Mouse (Mus musculus) urinary bladder, postnatal 25 days (tissue): ENCODE data around the gene Cryz.
A peak's percentile ranks its signal among the peaks of the same experiment; 100 is the strongest.

ENCODE experiments used
- DNase-seq: peaks from one replicate; pipeline ENCODE4 v3.0.0; 2022; ENCODE audit warnings: low spot score

The Cryz gene

DNA sequence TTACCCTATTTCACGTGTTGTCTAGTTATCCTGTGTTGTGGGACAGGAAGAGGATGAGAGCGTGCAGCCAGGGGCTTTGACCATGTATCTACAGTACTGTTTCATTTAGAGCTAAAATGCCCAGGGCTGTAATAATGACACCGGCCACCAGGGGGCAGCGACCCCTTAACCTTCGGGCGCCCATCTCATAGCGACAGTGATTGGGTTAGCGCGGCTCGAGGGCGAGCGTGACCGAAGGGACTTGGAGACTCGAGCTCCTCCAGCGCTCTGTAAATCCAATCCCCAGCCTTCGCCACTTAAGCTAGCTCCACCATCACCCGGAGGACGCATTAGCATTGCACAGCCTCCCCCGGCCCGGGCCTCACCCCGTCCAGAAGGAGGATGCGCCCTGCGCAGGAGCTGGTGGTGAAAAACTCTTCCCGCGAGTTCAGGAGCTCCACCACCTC is at the start of gene Cryz:
Gene Cryz (plus strand): TSS at position 224 of the 446 bp plus-strand sequence.
- peak; percentile 91 for DNase-seq

DNA sequence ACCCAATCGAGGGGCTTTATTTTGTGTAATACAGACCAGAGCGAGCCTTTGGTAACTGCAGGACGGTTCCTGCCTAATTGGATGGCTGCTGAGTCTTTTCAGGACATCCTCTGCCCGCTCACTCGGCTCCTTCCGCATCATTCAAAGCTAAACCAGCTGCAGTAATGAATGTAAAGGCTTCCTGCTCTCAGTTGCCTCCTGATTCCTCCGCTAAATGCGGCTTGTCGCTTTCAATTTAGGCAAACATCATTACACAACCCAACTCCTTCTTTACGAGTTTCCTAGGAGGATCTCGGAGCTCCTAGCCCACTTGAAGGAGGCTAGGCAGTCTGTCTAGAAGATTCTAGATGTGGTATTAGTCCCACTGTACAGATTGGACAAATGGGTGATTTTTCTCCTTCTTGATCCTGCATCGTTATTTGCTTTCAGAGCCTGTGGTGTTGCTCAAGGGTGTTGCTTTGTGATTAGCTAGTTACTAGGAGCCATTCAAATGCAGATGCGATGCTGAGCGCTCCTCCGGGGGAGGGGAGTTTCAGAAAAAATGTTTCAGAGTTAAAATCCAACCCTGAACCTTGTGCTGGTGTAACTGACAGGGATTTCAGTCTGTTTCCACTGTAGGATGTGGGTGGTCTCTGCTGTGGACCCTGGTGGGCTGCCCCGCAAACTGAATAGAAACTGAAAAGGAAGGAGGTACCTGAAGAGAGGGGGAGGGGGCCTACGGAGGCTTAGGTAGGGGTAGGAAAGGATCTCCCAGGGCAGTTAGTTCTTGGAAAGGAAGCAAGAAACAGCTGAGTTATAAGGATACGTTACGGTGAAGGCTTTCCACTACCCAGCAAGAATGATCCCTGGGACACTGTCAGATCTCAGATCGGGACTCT is 48.7 kb upstream of the Cryz start:
- no peak for DNase-seq

DNA sequence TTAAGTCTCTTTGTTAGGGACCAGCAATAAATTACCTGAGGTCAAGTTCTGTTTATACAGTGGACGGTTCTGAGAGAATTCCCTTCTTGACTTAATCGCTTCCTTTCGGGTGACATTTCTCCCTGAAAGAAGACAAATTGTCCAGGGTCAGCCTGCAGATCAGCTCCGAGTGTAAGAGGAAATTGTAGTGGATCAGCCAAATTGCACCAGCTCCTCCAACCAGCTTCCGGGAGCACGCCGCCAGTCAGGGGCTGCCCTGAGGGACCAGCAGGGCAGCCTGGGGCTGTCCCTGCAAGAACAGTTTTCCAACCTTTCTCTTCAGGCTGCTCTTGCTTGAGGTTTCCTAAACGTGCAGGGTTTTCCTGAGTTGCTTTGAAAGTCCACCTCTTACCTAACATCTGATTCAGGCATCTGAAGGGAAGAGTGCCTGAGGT is 47.6 kb upstream of the Cryz start:
- DNase-seq, result no peak

DNA sequence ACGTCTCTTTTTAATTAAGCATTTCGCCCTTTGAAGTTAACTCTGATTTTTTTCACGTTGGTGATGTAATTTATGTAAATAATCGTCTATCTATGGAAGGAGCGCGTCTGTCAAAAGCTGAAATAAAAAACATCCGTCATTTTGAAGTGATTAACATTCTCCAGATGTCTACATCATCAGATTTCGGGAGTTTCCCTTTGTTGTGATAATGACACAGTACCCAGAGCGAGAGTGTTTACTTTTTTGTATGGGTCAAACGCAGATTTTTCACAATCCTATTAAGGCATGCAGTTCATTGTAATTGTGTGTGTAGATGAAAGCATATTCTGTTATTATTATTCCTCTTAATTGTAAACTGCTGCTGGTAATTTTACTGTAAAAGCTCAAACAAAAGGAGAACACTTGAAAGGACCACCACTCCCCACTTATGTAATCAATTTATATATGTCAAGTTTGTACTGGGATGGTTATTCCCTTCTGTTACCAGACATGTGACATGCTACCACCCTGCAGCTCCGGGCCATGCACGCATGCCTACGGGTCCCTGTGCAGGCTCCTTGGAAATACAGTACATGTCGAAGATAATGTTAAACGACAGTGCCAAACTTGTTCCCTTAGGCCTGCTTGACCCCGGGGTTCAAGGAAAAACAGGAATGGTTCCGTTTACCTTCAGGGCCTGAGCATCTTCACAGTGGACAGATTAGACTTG is 46.0 kb upstream of the Cryz start:
- DNase-seq, result no peak

DNA sequence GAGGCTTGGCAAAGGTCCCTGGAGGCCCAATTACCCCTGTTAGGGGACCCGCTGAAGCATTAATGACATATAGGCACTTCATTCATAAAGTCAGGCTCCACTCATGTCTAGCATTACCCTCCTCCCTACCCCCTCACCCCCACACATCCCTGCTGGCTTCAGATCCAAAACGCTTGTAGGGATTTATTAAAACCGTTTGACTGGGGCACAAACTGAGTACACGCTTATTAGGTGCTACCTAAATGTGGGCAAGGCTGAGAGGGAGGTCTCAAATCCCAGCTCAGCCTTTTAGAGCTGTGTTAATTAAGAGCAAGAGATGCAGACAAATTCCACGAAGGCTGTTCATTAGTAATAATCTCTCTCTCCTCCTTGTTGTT is 45.5 kb upstream of the Cryz start:
- DNase-seq, result no peak

DNA sequence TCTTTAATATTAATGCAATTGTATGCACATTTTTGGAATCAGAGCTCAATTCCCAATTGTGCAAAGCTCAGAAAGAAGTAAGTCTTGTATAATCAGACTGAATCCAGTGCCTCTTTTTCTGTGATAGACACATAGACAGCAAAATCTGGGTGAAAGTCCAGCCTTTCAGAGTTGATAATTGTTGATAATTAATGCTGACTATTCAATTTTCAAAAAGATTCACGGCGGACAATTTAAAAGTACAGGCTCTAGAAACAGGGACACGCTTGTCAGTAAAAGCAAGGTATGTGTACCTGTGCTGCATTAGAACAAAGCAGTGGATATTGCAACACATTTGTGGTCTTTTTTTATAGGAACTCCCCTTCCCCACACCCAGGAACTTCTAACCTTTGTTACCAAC is 34.3 kb upstream of the Cryz start:
- DNase-seq, result no peak

DNA sequence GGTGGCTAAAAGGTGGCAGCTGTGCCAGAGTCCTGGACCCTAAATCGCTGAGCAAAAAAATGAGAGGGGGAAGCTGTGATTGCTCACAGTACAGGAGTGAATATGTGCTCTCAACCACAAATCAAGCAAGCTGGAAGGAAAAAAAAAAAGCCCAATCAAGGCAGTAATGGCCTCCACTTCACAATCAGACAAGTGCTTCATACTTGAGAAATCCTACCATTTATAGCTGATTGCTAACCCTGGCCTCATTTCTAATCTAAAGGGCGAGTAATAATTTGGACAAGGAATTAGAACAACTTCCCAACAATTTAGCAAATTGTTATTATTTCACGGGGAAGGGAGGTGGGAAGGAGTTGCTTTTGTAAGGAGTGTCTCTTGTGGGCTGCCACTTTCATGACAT is 31.1 kb upstream of the Cryz start:
- DNase-seq, result no peak

DNA sequence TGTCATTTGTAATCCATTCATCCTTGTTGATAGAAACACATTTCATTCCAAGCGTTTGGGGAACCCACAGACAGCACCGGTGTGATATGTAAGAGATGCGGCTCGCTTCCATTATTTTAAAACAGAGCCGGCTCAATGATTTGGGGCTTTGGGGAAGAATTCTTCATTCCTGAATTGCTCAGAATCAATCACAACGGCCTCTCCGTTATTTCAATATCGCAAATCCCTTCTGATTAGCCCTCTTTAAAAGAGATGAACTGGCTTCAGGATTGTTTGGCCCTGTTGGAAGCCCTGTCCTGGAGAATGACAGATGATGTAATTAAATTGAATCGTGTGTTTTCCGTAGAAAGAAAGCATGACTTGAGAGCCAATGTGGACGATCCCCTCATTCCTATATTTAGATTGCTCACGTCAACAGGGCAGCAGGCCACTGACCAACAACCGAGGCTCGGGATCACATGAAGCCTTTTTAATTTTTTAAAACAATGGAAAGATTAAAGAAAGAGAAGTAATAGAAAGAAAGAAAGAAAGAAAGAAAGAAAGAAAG is 26.4 kb upstream of the Cryz start:
- no peak for DNase-seq

DNA sequence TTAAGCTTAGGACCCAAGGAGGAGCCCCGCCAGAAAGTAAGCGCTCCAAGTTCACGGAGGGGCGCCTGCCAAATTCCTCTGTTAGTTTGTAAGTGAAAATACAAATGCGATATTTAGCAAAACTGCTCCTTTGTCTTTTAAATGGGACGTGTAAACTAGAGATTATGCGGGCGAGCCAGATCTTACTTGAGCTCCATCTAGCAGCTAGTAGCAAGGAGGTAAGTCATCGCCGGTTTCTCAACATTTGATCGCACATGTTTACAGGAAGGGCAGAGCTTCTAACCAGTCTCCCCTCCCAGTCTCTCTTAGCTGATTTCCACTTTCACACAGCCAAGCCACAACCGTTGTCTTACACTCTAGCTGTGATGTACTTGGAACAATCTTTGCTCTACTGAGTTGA is 25.7 kb upstream of the Cryz start:
- no peak for DNase-seq

DNA sequence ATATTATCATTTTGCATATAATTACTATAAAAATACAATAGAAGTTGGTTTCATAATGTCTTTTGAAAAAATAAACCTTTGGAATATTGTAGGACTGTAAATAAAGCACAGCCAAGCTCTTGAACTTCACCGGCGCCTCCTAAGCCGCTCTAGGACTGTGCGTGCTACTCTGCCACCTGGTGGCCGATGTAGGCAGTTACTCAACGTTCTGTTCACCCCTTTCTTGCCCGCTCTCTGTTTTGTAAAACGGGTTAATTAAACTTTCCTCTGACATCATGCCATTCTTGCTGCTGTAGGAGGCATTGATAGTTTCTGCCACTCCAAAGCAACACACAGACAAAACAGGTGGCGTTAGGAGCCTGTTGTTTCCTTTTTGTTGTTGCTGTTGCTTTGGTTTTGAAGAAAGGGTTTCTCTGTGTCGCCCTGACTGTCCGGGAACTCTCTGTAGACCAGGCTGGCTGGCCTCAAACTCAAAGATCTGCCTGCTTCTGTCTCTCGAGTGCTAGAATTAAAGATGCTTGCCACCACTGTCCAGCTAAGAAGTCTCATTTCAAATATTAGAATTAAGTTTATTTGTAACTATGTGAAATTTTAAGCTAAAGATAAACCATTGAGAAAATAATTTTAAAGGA is 24.1 kb upstream of the Cryz start:
- peak; percentile 72 for DNase-seq

DNA sequence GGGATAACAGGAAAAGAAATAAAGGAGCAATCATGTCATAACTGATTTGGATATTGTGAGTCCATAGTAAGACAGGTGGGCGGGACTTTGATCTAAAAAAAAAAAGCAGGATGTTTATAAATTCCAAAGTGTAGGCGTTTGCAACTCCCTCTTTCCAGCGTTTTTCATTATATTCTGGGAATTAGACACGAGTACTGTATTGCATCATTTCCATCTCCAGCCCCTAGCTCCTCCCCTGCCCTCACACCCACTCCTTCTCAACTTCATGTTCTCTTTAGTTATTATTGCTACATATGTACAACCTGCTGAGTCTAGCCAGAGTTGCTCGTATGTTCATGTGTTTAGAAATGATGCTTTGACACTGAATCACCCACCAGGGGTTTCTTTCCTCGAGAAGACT is 22.8 kb upstream of the Cryz start:
- DNase-seq, result no peak

DNA sequence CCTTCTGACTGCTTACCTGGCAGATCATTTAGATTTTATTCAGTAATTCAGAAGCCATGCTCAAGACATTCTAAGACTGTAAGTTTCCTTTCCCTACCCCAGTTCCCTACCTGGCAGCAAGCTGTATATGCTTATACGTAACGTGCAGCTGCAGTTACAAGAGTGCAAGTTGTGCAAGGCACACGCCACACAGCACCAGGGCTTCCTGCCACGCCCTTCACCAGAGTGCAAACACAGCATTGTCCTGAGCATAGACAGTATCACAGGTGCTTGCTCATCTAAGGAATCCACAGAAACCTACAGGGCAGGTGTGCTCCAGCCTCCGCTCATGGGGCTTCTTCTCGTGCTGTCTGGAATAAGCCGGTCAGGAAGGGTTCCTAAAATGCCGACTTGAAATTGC is 18.6 kb upstream of the Cryz start:
- no peak for DNase-seq

DNA sequence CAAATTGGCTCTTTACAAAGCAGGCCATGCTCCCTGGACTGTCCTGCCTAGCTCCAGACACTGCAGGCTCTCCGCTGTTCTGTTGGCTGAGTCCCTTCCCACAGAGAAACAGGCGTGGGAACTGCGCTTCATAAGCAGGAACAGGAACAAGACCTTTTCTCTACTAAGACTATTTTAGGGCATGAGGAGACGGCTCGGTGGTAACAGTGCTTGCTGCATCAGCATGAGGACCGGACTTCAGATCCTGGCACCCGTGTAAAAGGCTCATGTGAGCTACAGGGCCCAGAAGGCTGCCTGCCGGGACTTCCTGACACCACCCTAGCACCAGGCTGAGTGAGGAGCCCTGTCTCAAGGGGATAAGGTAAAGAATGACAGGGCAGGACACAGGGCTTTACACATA is 12.2 kb upstream of the Cryz start:
- DNase-seq, result no peak

DNA sequence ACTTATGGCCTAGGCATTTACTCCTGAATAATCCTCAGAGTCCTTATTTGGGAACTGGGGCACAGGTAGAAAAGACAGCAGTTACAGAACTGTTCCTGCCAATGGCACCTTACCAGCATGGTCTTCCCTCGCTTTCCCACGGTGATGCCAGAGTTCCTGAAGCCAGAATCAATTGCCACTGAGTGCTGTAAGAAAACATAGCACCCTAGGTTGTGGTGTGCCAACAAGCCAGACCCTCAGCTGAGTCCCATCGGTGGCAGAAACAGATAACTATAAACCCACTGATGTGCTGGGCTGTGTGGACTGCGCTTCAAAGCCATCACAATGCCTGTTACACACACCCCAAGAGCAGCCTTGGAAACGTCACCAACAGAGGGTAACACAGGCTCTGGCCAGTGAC is 5.5 kb upstream of the Cryz start:
- DNase-seq, result no peak

DNA sequence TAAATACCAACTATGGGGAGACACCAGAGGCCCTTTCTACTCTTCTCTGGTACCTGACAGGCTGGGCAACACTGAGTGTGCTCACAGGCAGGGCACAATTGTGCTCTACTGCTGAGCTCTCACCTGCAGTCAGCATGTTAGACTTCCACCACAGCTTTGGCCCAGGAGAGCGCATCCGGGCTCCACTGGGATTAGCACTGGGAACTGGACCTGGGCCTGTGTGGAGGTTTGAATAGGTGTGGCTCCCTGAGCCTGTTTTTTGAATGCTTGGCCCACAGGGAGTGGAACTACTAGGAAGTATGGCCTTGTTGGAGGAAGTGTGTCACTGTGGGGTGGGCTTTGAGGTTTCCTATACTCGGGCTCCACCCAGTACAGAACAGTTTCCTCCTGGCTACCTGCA is 4.9 kb upstream of the Cryz start:
- DNase-seq, result no peak

DNA sequence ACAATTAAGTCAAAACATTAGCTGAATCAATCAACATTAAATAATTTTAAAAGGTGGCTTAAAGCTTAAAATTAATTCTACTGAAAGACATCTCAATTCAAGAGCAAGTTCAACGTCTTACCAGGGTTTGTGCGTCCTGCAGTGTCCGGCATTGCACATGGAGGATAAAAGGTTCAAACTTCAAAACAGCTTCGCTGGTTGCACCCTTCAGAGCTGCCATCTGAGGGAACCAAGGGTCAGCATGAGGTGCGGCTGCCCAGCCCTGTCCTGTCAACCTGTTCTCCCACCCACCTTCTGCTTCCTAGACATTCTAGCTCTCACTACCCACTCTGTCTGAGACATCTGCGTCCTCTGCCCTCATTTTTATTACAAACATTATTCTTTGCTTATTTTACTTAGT is 2.9 kb upstream of the Cryz start:
- DNase-seq, result no peak

DNA sequence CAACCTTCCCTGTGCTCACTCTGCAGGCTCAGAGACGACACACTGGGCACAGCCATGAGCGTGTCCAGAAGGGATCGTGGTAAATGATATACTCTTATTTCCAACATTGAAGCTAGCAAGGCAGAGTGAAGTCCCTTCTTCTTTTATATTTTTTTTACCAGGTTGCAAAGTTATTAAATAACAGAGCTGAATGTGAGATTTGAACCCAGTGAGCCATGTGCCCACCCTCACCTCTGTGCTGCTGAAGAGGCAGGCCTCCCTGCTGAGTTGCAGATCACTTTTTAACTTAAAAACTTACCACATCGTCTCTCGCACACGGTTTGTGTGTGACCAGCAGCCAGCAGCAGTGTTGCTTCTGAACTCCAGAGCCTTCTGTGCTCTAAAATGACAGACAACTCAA is 2.4 kb upstream of the Cryz start:
- DNase-seq, result no peak

DNA sequence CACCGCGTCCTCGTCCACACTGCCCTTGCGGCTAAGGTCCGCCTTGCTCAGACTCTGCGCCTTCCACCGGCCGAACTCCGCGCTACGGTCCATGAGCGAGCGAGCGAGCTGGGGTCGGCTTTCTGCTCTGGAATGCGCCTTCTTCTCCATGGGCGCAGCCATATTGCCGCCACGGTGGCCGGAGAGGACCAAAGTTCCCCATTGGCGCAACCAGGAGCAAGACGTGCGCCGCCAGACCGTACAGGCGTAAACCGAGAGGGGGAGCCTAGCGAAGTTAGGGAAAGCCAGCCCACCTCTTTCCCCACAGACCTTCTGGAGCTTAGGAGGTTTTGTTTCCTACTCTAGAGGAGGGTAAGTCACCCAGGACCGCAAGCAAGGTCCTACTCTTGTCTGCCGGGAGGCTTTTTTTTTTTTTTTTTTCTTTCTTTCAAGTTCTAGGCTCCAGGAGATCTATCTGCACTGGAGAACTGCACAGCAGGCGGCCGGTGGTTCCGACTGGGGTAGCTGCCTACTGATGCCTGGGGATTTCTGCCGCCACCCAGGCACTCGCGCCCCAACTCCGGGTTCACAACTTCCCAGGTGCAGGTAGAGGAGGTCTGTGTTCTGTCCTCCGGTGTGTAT is 533 bp downstream of the Cryz start, which contains the start of gene Tyw3:
Gene Tyw3 (minus strand): TSS at position 171 of the 621 bp plus-strand sequence.
- peak; percentile 99 for DNase-seq

DNA sequence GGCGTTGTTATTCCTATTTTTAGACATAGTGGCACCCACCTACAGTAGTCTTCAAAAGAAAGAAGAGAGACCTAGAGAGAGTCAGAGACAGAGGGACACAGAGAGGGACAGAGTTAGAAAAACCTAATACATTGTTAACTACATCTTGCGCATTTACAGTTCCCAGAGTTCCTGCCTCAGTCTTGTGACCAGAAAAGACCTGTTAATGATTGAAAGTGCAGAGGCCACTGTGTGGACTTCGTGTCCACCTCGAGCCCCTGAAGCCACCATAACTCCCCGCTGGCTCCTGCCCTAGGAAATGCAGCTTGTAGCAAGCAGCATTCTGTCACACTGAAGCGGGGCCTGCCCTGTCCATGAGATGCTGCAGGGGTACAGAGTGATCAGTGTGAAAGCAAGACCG is 1.1 kb downstream of the Cryz start:
- no peak for DNase-seq

DNA sequence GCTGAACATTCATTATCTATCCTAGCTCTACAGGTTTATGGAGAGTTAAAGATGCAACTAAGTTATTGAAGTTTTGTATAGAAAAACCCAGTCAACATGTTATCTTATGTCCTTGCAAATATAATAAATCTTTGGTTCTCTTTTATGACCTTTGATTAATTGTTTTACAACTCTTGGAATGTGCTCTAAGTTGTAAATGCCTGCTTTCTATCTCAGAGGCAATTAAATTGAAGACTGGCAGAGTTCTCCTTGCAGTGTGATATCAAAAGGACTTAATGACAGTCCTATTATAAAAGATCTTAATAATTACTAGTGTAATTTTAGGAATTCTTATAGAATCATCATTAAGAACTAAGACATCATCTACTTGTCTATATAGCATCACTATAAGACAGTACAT is 5.6 kb downstream of the Cryz start:
- DNase-seq, result no peak

DNA sequence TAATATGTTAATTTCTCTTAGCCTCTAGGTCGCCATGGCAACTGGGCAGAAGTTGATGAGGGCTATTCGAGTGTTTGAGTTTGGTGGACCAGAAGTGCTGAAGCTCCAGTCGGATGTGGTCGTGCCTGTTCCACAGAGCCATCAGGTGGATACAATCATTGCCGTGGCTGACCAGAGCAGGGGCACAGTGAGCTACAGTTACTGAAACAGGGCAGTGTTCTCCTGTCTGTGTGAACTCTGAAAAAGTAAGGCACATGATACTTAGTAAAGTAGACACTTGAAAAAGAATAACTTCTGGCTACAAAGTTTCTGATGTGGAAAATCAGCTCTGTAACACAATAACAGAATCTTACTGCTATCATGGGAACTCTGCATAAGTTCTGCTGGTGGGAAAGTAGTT is 8.4 kb downstream of the Cryz start:
- DNase-seq, result no peak

DNA sequence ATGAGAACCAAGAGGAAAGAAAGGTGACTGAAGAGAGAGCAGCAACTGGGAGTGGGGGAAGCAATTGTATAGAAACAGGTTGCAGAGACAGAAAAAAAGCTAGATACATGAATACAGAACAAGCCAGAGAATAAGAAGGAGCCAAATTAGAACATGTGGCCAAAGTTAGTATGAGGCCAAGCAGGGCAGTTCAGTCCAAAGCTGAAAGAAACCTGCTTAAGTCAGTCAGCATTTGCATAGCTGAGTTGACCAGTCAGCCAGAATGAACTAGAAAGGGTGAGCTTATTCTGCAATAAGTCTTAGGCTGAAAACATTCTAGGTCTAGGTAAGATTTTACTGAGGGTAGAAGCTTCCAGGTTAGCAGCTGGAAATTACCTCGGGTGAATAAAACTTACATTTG is 11.4 kb downstream of the Cryz start:
- no peak for DNase-seq
